Mouse (Mus musculus) left cerebral cortex, postnatal 4 days (tissue): ENCODE measurements around the gene Cdk2. TPM values are rescaled to one million over a fixed set of nuclear protein-coding genes. Genes with fewer than 3 reads are reported as not detected.

ENCODE experiments used
- DNase-seq: peaks from one replicate; pipeline ENCODE4 v3.0.0-alpha.2; 2022
- intact Hi-C: fragments of 180-260 bp; cut with DNase I; formaldehyde crosslinking; loops from one replicate; pipeline ENCODE4 v1.15.1; 2025
- total RNA-seq, 2 experiments: library from RNA; stranded (reverse); gene quantifications; 2 replicates each; pipeline ENCODE4 v1.2.3; 2021

The Cdk2 gene
- total RNA-seq, 2 experiments from 2014 or later, result 8.1 to 10.0 TPM

- intact Hi-C loops, result no loop called here
- DNase-seq, result no peak
Observed at GRCm38 (mm10) chr10:128705317-128705693, 474 bp upstream of the Cdk2 start.

- DNase-seq, result no peak
- intact Hi-C loops, result no loop called here
Observed at GRCm38 (mm10) chr10:128703895-128704294, 936 bp downstream of the Cdk2 start, which contains the start of gene Pmel. Pmel (plus strand) TSS chr10:128704195.

- intact Hi-C loops, result no loop called here
- no peak for DNase-seq
Observed at GRCm38 (mm10) chr10:128702328-128703007, 2.4 kb downstream of the Cdk2 start.

DNA sequence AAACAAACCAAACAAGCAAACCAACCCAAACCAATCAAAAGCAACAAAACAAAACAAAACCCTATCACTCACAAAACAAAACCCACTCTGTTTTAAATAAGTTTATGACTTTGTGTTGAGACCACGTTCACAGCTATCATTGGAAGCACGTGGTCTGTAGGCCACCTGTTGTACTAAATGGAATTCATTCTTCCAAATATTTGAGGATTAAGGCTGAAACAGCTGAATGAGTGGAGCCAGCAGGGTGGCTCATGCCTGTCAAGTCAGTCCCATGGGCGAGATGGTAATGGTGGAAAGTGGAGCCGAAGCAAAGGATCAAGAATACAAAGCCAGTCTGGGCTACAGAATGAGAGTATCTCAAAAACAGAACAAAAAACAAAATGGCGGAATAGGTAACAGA lies 4.1 kb downstream of the Cdk2 start:
- intact Hi-C loops, result no loop called here
- DNase-seq, result no peak

DNA sequence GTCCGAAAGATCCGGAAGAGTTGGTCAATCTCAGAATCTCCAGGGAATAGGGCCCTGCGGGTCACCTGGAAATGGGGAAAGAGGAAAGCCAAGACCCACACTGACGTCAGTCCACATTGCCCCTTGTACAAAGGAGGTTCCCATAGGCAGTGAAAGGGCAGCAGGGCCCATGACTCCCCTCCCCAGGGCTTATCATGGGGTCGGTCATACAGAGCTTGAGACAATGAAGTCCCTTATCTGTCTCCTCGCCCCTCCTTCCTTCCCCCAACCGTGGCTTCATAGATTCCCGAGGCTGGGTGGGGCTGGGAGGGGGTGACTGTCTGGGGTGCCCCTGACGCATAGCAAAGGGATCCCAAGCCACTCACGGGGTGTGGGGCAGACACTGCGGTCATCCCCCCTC lies 5.2 kb downstream of the Cdk2 start:
- intact Hi-C loops, result no loop called here

DNA sequence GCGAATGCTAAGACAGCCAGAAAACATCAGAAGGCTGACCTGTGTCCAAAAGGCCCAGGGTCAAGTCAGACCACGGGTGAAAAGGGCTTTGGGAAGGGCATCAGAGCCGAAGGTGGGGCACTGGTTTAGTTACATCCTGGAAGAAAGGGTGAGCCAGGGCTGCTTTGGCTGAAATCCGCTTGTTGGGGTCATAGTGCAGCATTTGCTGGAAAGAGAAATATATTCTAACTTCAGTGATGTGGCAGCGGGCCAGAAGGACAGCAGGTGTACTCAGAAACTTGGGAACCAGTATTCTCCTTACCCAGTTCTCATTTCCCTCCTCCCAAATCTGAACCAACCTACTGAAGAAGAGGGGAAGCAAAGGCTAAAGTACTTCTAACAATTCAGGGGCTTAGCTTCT lies 5.8 kb downstream of the Cdk2 start:
- no peak for DNase-seq
- intact Hi-C loops, result no loop called here

More for the DNA sequence above, 5.2 kb downstream of the Cdk2 start:
- DNase-seq, result no peak

DNA sequence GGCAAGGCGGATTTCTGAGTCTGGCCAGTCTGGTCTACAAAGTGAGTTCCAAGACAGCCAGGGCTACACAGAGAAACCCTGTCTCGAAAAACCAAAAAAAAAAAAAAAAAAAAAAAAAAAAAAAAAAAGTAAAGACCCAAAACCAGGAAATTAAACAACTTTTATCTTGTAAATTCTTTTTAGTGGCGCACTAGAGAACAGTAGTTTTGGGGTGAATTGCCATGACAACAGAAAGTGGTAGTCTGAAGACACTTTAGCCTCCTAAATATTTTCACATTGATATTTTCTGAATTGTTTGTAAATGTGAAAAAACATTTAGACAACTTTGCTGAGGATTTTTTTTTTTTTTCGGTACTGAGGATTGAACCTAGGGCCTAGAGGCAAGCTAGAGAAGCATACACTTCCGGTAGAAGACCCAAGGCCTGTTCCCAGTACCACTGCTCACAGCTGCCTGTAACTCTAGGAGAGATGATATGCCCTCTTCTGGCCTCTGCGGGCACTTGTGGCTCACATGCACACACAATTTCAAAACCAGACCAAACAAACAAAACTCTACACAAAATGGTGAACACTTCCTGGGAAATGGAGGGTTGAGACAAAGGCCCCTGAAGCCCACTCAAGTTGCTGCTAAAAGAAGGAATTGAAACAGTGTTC lies 7.6 kb downstream of the Cdk2 start:
- intact Hi-C loops, result no loop called here
- no peak for DNase-seq

GRCm38 (mm10) chr10:128695992-128696807 lies 8.6 kb downstream of the Cdk2 start, which contains the start of gene Rab5b:
Rab5b (minus strand) TSS chr10:128696264.
- intact Hi-C loops, result no loop called here
- peak; percentile 98 for DNase-seq

GRCm38 (mm10) chr10:128695411-128695991 lies 9.3 kb downstream of the Cdk2 start:
- intact Hi-C loops, result no loop called here
- DNase-seq, result no peak

- no peak for DNase-seq
- intact Hi-C loops, result loop anchor here (10.0 kb wide), 1 partner anchor 110 kb away; the partner anchor contains the start of gene Pa2g4
Observed at GRCm38 (mm10) chr10:128674469-128675008, 30.3 kb downstream of the Cdk2 start.

DNA sequence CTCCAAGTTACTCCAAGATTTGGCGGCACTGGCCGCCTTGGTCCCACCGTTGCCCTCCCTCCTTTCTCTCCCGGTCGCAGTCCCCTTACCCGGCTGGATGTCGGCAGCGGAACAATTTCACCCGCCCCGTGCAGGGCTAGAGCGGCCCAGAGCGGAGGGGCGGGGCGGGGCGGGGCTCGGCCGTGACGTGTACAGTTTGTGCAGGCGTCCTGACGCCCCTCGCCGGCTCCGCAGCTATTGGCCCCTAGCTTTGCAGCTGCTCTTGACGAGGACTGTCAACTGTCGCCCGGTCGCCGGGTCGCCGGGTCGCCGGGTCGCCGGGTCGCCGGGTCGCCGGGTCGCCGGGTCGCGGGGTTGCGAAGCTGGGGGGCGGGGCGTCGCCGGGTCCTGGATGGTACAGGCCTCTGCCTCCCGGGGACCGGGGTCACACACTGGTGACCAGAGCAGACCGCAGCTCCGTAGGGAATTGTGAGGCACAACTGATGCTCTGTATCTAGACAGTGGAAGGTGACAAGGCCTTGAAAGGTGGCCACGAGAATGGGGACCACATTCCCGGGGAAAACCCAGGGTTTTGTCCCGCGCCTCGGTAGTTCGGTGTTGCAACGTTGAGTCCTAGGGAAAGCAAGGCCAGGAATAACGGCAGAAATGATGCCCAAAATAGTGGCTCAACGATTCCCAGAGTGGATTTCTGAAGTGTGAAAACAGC lies 30.9 kb downstream of the Cdk2 start, which contains the start of gene Suox:
Gene Suox, minus strand, starts transcription at position 311 of the 706 bp plus-strand sequence.
- DNase-seq, result peak; percentile 88
- intact Hi-C loops, result loop anchor here (10.0 kb wide), 1 partner anchor 109 kb away; the partner anchor contains the start of gene Pa2g4

DNA sequence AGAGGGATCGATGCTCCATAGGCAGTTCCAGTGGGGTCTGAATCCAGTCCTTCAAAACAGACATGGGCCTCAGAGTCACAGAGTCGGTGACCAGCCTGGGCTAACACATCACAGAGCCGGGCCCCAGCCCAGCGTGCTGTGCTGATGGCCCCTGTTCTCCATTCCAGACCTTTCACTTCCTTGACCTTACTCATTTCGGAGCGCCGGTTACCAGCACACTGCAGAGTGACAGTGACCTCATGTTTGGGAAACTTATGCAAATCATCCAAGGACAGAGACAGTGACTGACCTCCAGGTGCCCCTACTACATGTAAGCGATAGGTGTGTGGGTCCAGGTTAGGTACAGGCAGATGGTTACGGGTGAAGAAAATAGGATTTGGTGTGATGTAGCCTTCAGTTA lies 33.7 kb downstream of the Cdk2 start:
- no peak for DNase-seq
- intact Hi-C loops, result loop anchor here (10.0 kb wide), 1 partner anchor 106 kb away; the partner anchor contains the start of gene Pa2g4

DNA sequence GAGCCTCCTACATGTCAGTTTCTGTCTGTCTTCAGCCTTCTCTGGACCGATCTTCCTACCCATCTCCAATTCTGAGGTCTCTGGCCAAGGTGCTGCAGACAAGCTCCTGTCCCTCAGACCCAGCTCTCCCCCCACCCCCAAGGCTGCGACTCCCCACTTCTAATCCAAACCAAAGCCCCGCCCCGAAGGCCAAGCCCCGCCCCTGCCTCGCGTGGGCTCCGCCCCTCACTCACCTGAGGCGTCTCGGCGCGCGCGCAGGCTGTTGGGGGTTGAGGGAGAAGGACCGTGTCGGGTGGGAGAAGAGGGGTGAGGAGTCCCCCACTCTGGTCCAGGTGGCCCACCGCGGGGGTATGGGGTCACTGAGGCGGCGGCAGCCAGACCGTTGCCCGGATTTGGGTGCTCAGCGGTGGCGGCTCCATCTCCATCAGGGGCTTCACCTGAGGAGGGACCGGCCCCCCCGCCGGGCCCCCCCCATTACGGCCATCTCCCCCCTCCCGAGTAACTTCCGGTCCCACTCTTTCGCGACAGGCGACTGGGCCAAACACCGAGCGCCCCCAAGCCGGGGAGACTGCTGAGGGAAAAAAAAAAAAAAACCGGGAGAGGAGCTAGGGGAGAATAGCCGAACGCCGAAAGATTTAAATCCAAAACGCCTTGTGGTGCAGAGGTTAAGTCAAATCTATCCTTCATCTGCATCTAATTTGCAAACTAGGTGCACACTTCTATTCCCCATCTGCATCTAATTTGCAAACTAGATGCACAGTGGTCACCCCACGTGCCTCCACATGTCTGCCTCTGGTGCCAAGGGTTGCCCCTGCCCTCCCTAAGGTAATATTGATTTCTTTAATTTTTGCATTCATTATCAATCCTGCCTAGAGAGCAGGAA lies 35.8 kb downstream of the Cdk2 start:
- peak; percentile 74 for DNase-seq
- intact Hi-C loops, result no loop called here

DNA sequence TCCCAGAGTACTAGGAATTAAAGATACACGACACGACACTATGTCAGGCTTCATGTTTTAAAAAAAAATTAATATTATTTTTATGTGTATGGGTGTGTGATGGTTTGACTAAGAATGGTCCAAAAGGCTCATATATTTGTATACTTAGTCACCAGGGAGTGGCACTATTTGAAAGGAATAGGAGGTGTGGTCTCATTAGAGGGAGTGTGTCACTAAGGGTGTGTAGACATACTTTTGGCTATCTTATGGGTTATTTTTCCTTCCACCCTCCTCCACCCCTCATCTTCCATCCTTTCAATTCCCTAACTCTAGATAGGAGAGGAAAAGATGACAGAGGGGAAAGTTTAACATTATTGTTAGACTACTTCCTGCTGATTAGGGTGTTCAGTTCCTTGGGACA lies 39.0 kb downstream of the Cdk2 start:
- DNase-seq, result no peak
- intact Hi-C loops, result no loop called here

DNA sequence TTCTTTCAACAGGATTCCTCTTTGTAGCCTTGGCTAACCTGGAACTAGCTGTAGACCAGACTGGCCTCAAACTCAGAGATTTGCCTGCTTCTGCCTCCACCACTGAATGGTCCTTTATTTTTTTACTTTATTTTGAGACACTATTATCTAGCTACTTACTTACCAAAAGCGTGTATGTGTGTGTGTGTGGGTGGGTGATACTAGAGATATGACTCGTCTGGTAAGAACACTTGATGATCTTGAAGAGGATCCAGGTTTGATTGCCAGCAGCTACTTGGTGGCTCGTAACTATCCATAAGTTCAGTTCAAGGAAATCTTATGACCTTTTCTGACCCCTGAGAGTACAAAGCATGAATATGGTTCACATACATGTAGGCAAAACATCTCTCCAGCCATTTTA lies 39.5 kb downstream of the Cdk2 start:
- DNase-seq, result no peak
- intact Hi-C loops, result no loop called here

GRCm38 (mm10) chr10:128664808-128665207 lies 40.0 kb downstream of the Cdk2 start:
- intact Hi-C loops, result no loop called here

GRCm38 (mm10) chr10:128663441-128664220 lies 41.2 kb downstream of the Cdk2 start:
- DNase-seq, result no peak
- intact Hi-C loops, result no loop called here

More at GRCm38 (mm10) chr10:128664808-128665207, 40.0 kb downstream of the Cdk2 start:
- no peak for DNase-seq

DNA sequence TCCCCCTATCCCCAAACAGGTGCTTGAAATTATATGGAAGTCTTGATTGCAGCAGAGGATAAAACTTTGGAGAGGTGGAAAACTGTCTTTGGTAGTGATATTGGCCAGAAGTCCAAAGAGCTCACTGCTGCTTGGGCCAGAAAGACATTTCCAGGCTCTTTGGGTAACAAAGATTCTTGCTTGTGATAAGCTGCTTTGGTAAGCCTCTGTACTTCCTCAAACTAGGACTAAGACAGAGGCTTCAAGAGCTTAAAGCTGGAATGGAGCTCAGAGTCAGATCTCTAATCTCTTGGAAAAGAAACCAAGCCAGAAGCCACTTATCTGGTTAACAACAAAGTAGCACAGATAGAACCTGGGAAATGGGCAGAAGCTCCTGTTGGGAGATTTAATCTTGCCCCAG lies 42.4 kb downstream of the Cdk2 start:
- DNase-seq, result no peak
- intact Hi-C loops, result no loop called here
